Mouse (Mus musculus) embryonic facial prominence, embryonic 13.5 days (tissue): ENCODE data around the gene Zfhx3. TPM values are rescaled to one million over a fixed set of nuclear protein-coding genes. Genes with fewer than 3 reads are reported as not detected.

Experiments used
- ATAC-seq: fragments of 200-750 bp; cut with Nextera tagmentation; 2 replicates; pipeline ENCODE4 v1.8.0; 2017; ENCODE audit warnings: low read depth; ENCODE audit not compliant: insufficient number of reproducible peaks, insufficient read depth, low FRiP score, low TSS enrichment
- H3K27ac ChIP-seq: fragments of 300-500 bp; sonication (generic); 2 replicates; pipeline ENCODE4 v1.5.1; 2015; ENCODE audit warnings: moderate library complexity, mild to moderate bottlenecking, inconsistent platforms
- H3K27me3 ChIP-seq: fragments of 300-500 bp; sonication (generic); 2 replicates; pipeline ENCODE4 v1.6.1; 2015; ENCODE audit warnings: mild to moderate bottlenecking, inconsistent platforms
- H3K36me3 ChIP-seq: fragments of 300-500 bp; sonication (generic); 2 replicates; pipeline ENCODE4 v1.6.1; 2015; ENCODE audit warnings: mild to moderate bottlenecking, inconsistent platforms
- H3K4me1 ChIP-seq: fragments of 300-500 bp; sonication (generic); 2 replicates; pipeline ENCODE4 v1.6.1; 2015; ENCODE audit warnings: inconsistent platforms
- H3K4me2 ChIP-seq: fragments of 300-500 bp; sonication (generic); 2 replicates; pipeline ENCODE4 v1.6.1; 2015; ENCODE audit warnings: moderate library complexity, mild to moderate bottlenecking, inconsistent platforms
- H3K4me3 ChIP-seq: fragments of 300-500 bp; sonication (generic); 2 replicates; pipeline ENCODE4 v1.5.1; 2015; ENCODE audit warnings: mild to moderate bottlenecking, inconsistent platforms
- H3K9ac ChIP-seq: fragments of 300-500 bp; sonication (generic); 2 replicates; pipeline ENCODE4 v1.6.1; 2015; ENCODE audit warnings: mild to moderate bottlenecking, inconsistent platforms
- H3K9me3 ChIP-seq: fragments of 300-500 bp; sonication (generic); 2 replicates; pipeline ENCODE4 v1.6.1; 2016; ENCODE audit warnings: inconsistent platforms
- WGBS: fragments of 180-500 bp; shearing (Covaris S2); methylation state at CpG from one replicate; pipeline ENCODE4 v1.1.7; 2015; ENCODE audit warnings: mixed read lengths; 5-methylcytosine and 5-hydroxymethylcytosine counted together
- polyA plus RNA-seq: library from polyadenylated mRNA; unstranded; fragments of >200 nt; fragmentation: Nextera tagmentation; extraction: Ambion mirVana; gene quantifications from 2 replicates; pipeline ENCODE4 v1.2.1, GENCODE M21; 2015

Zfhx3 gene
- polyA plus RNA-seq, 1 experiment from 2014 or later = 29.9 TPM

DNA sequence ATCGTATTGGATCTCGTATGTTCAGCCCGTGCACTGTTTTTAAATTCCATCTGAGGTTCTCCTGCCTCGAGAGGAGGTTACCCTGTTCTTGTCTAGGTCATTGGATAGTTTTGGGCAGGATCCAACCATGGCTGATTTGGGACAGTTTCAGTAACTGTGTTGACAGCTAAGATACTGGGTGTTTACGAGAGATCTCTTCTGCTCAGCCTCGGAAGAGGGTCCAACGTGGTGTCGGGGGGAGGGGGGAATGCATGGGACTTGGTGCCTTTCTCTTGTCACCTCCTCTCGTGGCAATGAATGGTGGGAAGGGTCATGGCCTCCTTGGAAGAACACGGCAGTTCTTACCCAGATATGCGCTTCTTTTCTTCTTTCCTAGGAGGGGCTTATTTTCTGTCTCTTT is 892.7 kb downstream of the Zfhx3 start:
- ATAC-seq = no peak
- H3K9ac ChIP-seq = no peak overlapping the region
- WGBS = 89% methylated on average over 11 of the region's 11 CpGs
- H3K4me1 ChIP-seq = peaks cover 10% of the 10 kb centered on the region; the same call in 1 of the 2 replicates
- no peak overlapping the region for H3K4me3 ChIP-seq
- no peaks in the 10 kb centered on the region for H3K9me3 ChIP-seq
- H3K27me3 ChIP-seq = no peaks in the 10 kb centered on the region
- peaks cover 5% of the 10 kb centered on the region; the same call in 1 of the 2 replicates for H3K36me3 ChIP-seq
- H3K4me2 ChIP-seq = no peak overlapping the region
- no peak overlapping the region for H3K27ac ChIP-seq

DNA sequence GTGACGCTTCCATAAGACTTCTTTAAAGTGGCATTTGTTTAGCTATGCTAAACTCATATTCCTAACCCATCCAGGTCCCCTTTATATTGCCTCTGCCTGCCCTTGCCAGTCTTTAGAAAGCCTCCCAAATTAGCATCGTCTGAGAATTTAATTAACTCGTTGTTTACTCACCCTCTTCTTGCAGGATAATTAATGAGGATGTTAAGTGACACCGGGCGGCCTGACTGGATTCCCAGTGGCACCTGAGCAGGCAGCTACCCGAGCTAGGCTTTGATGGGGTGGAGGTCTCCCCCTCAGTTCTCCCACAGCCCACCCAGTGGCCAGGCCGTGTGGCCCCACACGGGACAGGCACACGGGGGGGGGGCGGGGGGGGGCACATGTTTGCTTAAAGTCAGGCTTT is 895.3 kb downstream of the Zfhx3 start:
- no peak overlapping the region for H3K27ac ChIP-seq
- H3K4me1 ChIP-seq = peaks cover 10% of the 10 kb centered on the region; the same call in 1 of the 2 replicates
- H3K9ac ChIP-seq = no peak overlapping the region
- peak; percentile 56; the same call in 1 of the 2 replicates for ATAC-seq
- 29% methylated on average over 10 of the region's 10 CpGs for WGBS
- no peak overlapping the region for H3K4me3 ChIP-seq
- H3K36me3 ChIP-seq = peaks cover 5% of the 10 kb centered on the region; the same call in 1 of the 2 replicates
- H3K27me3 ChIP-seq = no peaks in the 10 kb centered on the region
- no peaks in the 10 kb centered on the region for H3K9me3 ChIP-seq
- no peak overlapping the region for H3K4me2 ChIP-seq

DNA sequence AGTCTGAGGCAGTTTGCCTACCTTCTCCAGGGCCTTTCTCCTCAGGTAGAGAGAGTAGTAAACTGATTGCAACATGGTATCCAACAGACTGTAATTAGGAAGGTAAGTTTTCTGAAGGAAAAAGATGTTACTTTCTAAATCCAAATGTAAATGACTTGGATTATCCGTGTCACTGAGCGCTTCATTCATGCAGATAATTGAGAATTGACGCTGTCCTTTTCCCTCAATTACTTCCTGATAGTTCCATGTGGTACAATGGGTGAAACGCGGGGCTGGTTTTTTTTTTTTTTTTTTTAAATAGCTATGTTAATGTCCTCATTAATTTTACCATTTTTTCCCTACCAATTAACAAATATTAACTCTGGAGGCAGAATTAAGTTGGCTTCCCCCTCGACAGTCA is 896.3 kb downstream of the Zfhx3 start:
- ATAC-seq = no peak
- no peak overlapping the region for H3K27ac ChIP-seq
- peaks cover 5% of the 10 kb centered on the region; the same call in 1 of the 2 replicates for H3K36me3 ChIP-seq
- peaks cover 10% of the 10 kb centered on the region; the same call in 1 of the 2 replicates for H3K4me1 ChIP-seq
- no peak overlapping the region for H3K9ac ChIP-seq
- H3K4me3 ChIP-seq = no peak overlapping the region
- 78% methylated on average over 6 of the region's 6 CpGs for WGBS
- no peaks in the 10 kb centered on the region for H3K27me3 ChIP-seq
- no peak overlapping the region for H3K4me2 ChIP-seq
- H3K9me3 ChIP-seq = no peaks in the 10 kb centered on the region

GRCm38 (mm10) chr8:108842307-108842706 is 899.9 kb downstream of the Zfhx3 start:
- H3K9me3 ChIP-seq = no peaks in the 10 kb centered on the region
- WGBS = 77% methylated on average over 5 of the region's 5 CpGs
- no peak overlapping the region for H3K4me3 ChIP-seq
- H3K27me3 ChIP-seq = no peaks in the 10 kb centered on the region
- no peak overlapping the region for H3K9ac ChIP-seq
- peaks cover 7% of the 10 kb centered on the region; the same call in 1 of the 2 replicates for H3K36me3 ChIP-seq
- peaks cover 16% of the 10 kb centered on the region; the same call in 1 of the 2 replicates for H3K4me1 ChIP-seq
- ATAC-seq = no peak
- H3K4me2 ChIP-seq = no peak overlapping the region
- H3K27ac ChIP-seq = no peak overlapping the region

DNA sequence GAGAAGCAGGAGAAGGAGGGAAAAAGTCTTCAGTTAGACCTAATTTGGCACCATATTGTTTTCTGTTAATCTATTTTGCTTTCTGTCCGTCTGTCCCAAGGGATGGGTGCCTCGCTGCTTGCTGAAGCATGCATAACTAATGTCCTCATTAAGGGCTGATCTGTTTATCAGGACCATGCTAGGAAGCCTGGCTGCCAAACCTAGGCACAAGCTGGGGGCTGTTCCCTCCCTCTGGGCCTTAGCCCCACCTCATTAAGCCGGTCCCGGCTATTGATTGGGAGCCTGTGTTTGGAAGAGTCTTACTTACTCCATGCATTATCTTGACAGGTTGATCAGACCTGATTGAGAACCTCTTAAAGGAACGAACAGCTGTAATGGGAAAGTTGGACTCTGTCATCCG is 903.7 kb downstream of the Zfhx3 start:
- Histone ChIP-seq H3K9ac (no peak overlapping the region), H3K4me1 (0 out of 2 replicates have a peak, but pooled peaks cover 17% of the 10 kb centered on the region), H3K27me3 (no peaks in the 10 kb centered on the region), H3K9me3 (no peaks in the 10 kb centered on the region), H3K36me3 (peaks cover 9% of the 10 kb centered on the region; the same call in 1 of the 2 replicates), H3K4me3 (no peak overlapping the region), H3K4me2 (no peak overlapping the region), H3K27ac (no peak overlapping the region)
- WGBS = 40% methylated on average over 6 of the region's 6 CpGs
- ATAC-seq = no peak

GRCm38 (mm10) chr8:108846827-108847226 is 904.4 kb downstream of the Zfhx3 start:
- Histone ChIP-seq H3K27ac (no peak overlapping the region), H3K4me1 (peaks cover 19% of the 10 kb centered on the region; the same call in 1 of the 2 replicates), H3K4me2 (no peak overlapping the region), H3K36me3 (peaks cover 11% of the 10 kb centered on the region; the same call in 1 of the 2 replicates), H3K27me3 (no peaks in the 10 kb centered on the region), H3K4me3 (no peak overlapping the region), H3K9me3 (no peaks in the 10 kb centered on the region), H3K9ac (no peak overlapping the region)
- 60% methylated on average over 11 of the region's 11 CpGs for WGBS
- no peak for ATAC-seq

DNA sequence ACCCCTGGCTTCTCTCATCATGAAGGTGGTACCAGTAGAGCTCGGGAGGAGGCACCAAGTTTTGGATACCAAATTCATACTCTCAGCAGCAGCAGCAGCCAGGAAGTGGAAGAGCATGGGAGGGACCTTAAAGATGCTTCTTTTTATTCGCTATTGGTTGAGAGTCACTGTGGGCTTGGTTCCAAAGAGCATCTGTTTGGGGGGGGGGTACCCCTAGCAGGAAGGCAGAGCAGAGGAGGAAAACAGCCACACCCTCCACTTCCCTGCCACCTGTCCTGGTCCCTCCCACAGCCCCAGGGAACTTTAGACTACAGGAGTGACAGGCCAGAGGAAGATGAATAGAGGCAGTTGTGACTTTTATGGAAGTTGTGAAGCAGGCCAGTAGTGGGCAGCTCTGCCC is 904.9 kb downstream of the Zfhx3 start:
- Histone ChIP-seq H3K4me3 (no peak overlapping the region), H3K4me2 (no peak overlapping the region), H3K9ac (no peak overlapping the region), H3K27ac (no peak overlapping the region), H3K36me3 (peaks cover 11% of the 10 kb centered on the region; the same call in 1 of the 2 replicates), H3K9me3 (no peaks in the 10 kb centered on the region), H3K4me1 (peaks cover 24% of the 10 kb centered on the region), H3K27me3 (no peaks in the 10 kb centered on the region)
- no peak for ATAC-seq
- WGBS = 63% methylated on average over 2 of the region's 2 CpGs

DNA sequence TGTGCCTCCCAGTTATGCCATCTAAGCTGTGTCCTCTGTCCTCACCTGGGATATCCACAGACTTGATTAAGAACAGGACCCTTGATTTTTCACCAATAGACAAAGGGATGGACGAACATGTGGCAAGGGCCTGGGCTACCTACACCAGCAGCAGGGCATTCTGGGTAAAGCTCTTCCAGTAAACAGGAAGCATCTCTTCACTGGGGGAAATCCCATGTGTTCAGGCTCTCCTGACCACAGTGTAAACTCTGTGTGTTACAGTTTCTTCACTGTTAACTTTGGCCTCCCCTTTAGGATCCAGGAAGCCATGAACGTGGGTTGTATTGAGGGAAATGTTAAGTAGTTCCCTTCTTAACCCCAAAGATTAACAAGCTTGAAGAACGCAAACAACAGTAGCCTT is 906.0 kb downstream of the Zfhx3 start:
- no peak overlapping the region for H3K4me3 ChIP-seq

GRCm38 (mm10) chr8:108853028-108853427 is 910.6 kb downstream of the Zfhx3 start:
- Histone ChIP-seq H3K9ac (no peak overlapping the region), H3K27me3 (no peaks in the 10 kb centered on the region), H3K4me3 (no peak overlapping the region), H3K36me3 (peaks cover 18% of the 10 kb centered on the region), H3K9me3 (no peaks in the 10 kb centered on the region), H3K27ac (no peak overlapping the region), H3K4me1 (peaks cover 36% of the 10 kb centered on the region), H3K4me2 (no peak overlapping the region)
- 89% methylated on average over 10 of the region's 10 CpGs for WGBS
- no peak for ATAC-seq

More for the DNA sequence above, 906.0 kb downstream of the Zfhx3 start:
- no peak for ATAC-seq
- no peak overlapping the region for H3K9ac ChIP-seq
- H3K27me3 ChIP-seq = no peaks in the 10 kb centered on the region
- no peak overlapping the region for H3K4me2 ChIP-seq
- H3K9me3 ChIP-seq = no peaks in the 10 kb centered on the region
- WGBS = 77% methylated on average over 3 of the region's 3 CpGs
- H3K27ac ChIP-seq = no peak overlapping the region
- peaks cover 35% of the 10 kb centered on the region for H3K4me1 ChIP-seq
- H3K36me3 ChIP-seq = peaks cover 11% of the 10 kb centered on the region; the same call in 1 of the 2 replicates

- Histone ChIP-seq H3K9ac (no peak overlapping the region), H3K27me3 (no peaks in the 10 kb centered on the region), H3K4me3 (no peak overlapping the region), H3K9me3 (no peaks in the 10 kb centered on the region), H3K4me2 (no peak overlapping the region), H3K27ac (no peak overlapping the region), H3K4me1 (peaks cover 28% of the 10 kb centered on the region), H3K36me3 (peaks cover 29% of the 10 kb centered on the region)
- ATAC-seq = no peak
- 66% methylated on average over 12 of the region's 12 CpGs for WGBS
These were observed 912.1 kb downstream of the Zfhx3 start for GRCm38 (mm10) chr8:108854444-108855102.

GRCm38 (mm10) chr8:108859001-108859400 is 916.6 kb downstream of the Zfhx3 start:
- WGBS = 86% methylated on average over 8 of the region's 8 CpGs
- Histone ChIP-seq H3K4me2 (no peak overlapping the region), H3K27me3 (no peaks in the 10 kb centered on the region), H3K9me3 (no peaks in the 10 kb centered on the region), H3K4me1 (peaks cover 16% of the 10 kb centered on the region), H3K36me3 (peaks cover 39% of the 10 kb centered on the region), H3K9ac (no peak overlapping the region), H3K4me3 (no peak overlapping the region), H3K27ac (no peak overlapping the region)
- ATAC-seq = no peak

GRCm38 (mm10) chr8:108859983-108860382 is 917.5 kb downstream of the Zfhx3 start:
- H3K27me3 ChIP-seq = no peaks in the 10 kb centered on the region
- peaks cover 39% of the 10 kb centered on the region for H3K36me3 ChIP-seq
- 82% methylated on average over 9 of the region's 9 CpGs for WGBS

More at GRCm38 (mm10) chr8:108859983-108860382, 917.5 kb downstream of the Zfhx3 start:
- Histone ChIP-seq H3K4me1 (peaks cover 11% of the 10 kb centered on the region), H3K9me3 (no peaks in the 10 kb centered on the region), H3K4me2 (no peak overlapping the region), H3K27ac (no peak overlapping the region), H3K9ac (no peak overlapping the region), H3K4me3 (no peak overlapping the region)
- no peak for ATAC-seq
